Mouse (Mus musculus) brain, embryonic 14.5 days (tissue): ENCODE data around the gene Use1.

ENCODE experiments used
- CTCF ChIP-seq: fragments of 200-500 bp; IDR thresholded peaks from 2 replicates; pipeline ENCODE4 v1.5.1; 2012; ENCODE audit warnings: inconsistent platforms, mild to moderate bottlenecking, moderate library complexity, borderline replicate concordance; ENCODE audit not compliant: insufficient read depth, insufficient read length; ENCODE audit errors: extremely low read depth
- POLR2A ChIP-seq: fragments of 200-500 bp; IDR thresholded peaks from 2 replicates; pipeline ENCODE4 v1.6.1; 2012; ENCODE audit warnings: mild to moderate bottlenecking, inconsistent platforms, borderline replicate concordance; ENCODE audit not compliant: poor library complexity, insufficient read depth, insufficient read length, severe bottlenecking; ENCODE audit errors: extremely low read depth

DNA sequence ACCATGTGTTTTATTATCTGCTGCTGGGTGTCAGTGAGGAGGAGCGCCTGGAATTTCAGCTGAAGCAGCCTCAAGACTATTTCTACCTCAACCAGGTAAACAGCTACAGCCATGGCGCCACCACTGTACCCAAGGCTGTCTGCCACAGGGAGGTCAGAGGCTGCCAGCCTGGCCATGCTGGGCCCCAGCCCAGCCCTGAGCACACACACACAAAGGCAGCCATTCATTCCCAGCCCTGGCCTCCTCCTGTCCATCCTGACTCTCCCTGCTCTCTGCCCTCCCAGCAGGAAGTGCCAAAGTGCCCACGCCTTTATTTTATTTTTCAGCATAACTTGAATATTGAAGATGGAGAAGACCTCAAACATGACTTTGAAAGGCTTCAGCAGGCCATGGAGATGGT is 43.7 kb upstream of the Use1 start:
- TF ChIP-seq CTCF = no peak
- TF ChIP-seq POLR2A = no peak
